Mouse (Mus musculus) forebrain, embryonic 14.5 days (tissue): ENCODE data around the gene Prkra. TPM values are rescaled to one million over a fixed set of nuclear protein-coding genes. Genes with fewer than 3 reads are reported as not detected.

Source experiments
- ATAC-seq: fragments of 200-750 bp; cut with Nextera tagmentation; 2 replicates; pipeline ENCODE4 v1.8.0; 2017; ENCODE audit warnings: mild to moderate bottlenecking, moderate library complexity
- DNase-seq: peaks from one replicate; pipeline ENCODE4 v3.0.0-alpha.2; 2015; ENCODE audit warnings: low spot score
- H3K27ac ChIP-seq: fragments of 300-500 bp; sonication (generic); 2 replicates; pipeline ENCODE4 v1.5.1; 2014; ENCODE audit warnings: low read depth, mild to moderate bottlenecking, control low read depth, low read length, moderate library complexity
- H3K27me3 ChIP-seq: fragments of 300-500 bp; sonication (generic); replicated peaks from 2 replicates; pipeline ENCODE4 v1.6.1; 2014; ENCODE audit warnings: low read length, control low read depth, mixed read lengths; ENCODE audit not compliant: control insufficient read depth, insufficient read depth
- H3K36me3 ChIP-seq: fragments of 300-500 bp; sonication (generic); 2 replicates; pipeline ENCODE4 v1.6.1; 2014; ENCODE audit warnings: low read length, control low read depth; ENCODE audit not compliant: control insufficient read depth, insufficient read depth
- H3K4me1 ChIP-seq: fragments of 300-500 bp; sonication (generic); 2 replicates; pipeline ENCODE4 v1.6.1; 2014; ENCODE audit warnings: antibody characterized with exemption, low read length, control low read depth; ENCODE audit not compliant: control insufficient read depth, insufficient read depth
- H3K4me2 ChIP-seq: fragments of 300-500 bp; sonication (generic); 2 replicates; pipeline ENCODE4 v1.6.1; 2014; ENCODE audit warnings: mild to moderate bottlenecking, control low read depth, low read length
- H3K4me3 ChIP-seq: fragments of 300-500 bp; sonication (generic); 2 replicates; pipeline ENCODE4 v1.5.1; 2014; ENCODE audit warnings: low read depth, low read length, control low read depth
- H3K9ac ChIP-seq: fragments of 300-500 bp; sonication (generic); 2 replicates; pipeline ENCODE4 v1.6.1; 2014; ENCODE audit warnings: mild to moderate bottlenecking, low read length, control low read depth, moderate library complexity
- H3K9me3 ChIP-seq: fragments of 300-500 bp; sonication (generic); replicated peaks from 2 replicates; pipeline ENCODE4 v1.6.1; 2016; ENCODE audit warnings: low read length, control low read depth, mixed read lengths; ENCODE audit not compliant: control insufficient read depth
- WGBS: fragments of 180-500 bp; shearing (Covaris S2); extraction: QIAGEN DNeasy Blood & Tissue Kit; methylation state at CpG from one replicate; pipeline ENCODE4 v1.1.7; 2014; 5-methylcytosine and 5-hydroxymethylcytosine counted together
- polyA plus RNA-seq: library from polyadenylated mRNA; unstranded; fragments of >200 nt; fragmentation: Nextera tagmentation; extraction: Ambion mirVana; gene quantifications from 2 replicates; pipeline ENCODE4 v1.2.1, GENCODE M21; 2014

The Prkra gene
- polyA plus RNA-seq, 1 experiment from 2014 or later, result 112 TPM

DNA sequence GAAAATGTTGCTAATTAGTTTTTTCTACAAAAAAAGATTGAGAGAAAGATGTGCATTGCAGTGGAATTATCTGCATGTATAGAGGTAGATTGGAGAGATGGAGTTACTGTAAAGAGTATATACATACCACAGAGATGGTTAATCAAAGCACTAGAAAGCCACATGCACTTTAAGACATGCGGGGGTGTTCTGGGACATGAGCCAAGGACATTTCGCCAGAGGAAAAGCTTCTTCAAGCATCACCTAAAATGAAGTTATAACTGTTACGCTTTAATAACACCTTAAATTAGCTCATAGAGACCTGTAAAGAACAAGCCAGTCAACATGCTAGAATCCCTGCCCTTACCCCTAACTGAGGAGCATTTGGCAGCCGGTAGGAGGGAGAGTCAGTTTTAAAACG, 19.4 kb upstream of the Prkra start:
- H3K4me1 ChIP-seq, result peaks cover 7% of the 10 kb centered on the region
- H3K36me3 ChIP-seq, result peaks cover 29% of the 10 kb centered on the region
- no peak overlapping the region for H3K4me2 ChIP-seq
- 82% methylated on average over 5 of the region's 5 CpGs for WGBS
- no peaks in the 10 kb centered on the region for H3K27me3 ChIP-seq
- no peak for DNase-seq
- H3K9me3 ChIP-seq, result no peaks in the 10 kb centered on the region
- no peak overlapping the region for H3K4me3 ChIP-seq
- no peak overlapping the region for H3K9ac ChIP-seq
- ATAC-seq, result no peak
- H3K27ac ChIP-seq, result no peak overlapping the region

GRCm38 (mm10) chr2:76665531-76665930, 17.7 kb upstream of the Prkra start:
- Histone ChIP-seq H3K4me3 (no peak overlapping the region), H3K4me2 (no peak overlapping the region), H3K9ac (no peak overlapping the region), H3K9me3 (no peaks in the 10 kb centered on the region), H3K27ac (no peak overlapping the region), H3K27me3 (no peaks in the 10 kb centered on the region), H3K36me3 (peaks cover 30% of the 10 kb centered on the region), H3K4me1 (no peaks in the 10 kb centered on the region)
- DNase-seq (no peak), ATAC-seq (no peak)
- 96% methylated on average over 7 of the region's 7 CpGs for WGBS

- no peaks in the 10 kb centered on the region for H3K27me3 ChIP-seq
- H3K4me2 ChIP-seq, result no peak overlapping the region
- H3K36me3 ChIP-seq, result peaks cover 11% of the 10 kb centered on the region; the same call in 1 of the 2 replicates
- no peaks in the 10 kb centered on the region for H3K9me3 ChIP-seq
- DNase-seq (peak; percentile 31), ATAC-seq (no peak)
- H3K4me1 ChIP-seq, result no peaks in the 10 kb centered on the region
- no peak overlapping the region for H3K9ac ChIP-seq
- no peak overlapping the region for H3K4me3 ChIP-seq
- 44% methylated on average over 6 of the region's 8 CpGs for WGBS
- H3K27ac ChIP-seq, result no peak overlapping the region
These were observed 11.6 kb upstream of the Prkra start for GRCm38 (mm10) chr2:76659419-76659818.

DNA sequence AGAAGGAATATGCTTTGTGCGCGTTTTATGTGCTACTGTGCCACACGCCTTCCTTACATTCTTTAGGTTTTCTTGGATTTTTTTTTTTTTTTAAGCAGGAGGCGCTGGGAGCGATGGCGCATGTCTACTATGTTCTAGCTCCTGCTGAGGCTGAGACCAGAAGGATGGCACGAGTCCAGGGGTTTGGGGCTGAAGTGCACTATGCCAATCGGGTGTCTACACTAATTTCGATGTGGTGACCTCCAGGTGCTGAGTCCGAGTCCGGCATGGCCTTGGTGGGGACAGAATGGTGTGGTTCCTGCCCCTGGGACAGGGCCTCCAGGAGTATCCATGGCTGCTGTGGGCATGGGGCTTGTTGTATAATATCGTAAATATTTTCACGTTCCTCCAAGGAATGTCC, 10.7 kb upstream of the Prkra start:
- Histone ChIP-seq H3K4me3 (no peak overlapping the region), H3K27me3 (no peaks in the 10 kb centered on the region), H3K9me3 (no peaks in the 10 kb centered on the region), H3K4me1 (no peaks in the 10 kb centered on the region), H3K36me3 (peaks cover 7% of the 10 kb centered on the region; the same call in 1 of the 2 replicates), H3K4me2 (no peak overlapping the region), H3K27ac (no peak overlapping the region), H3K9ac (no peak overlapping the region)
- DNase-seq (no peak), ATAC-seq (no peak)
- WGBS, result 83% methylated on average over 13 of the region's 13 CpGs

DNA sequence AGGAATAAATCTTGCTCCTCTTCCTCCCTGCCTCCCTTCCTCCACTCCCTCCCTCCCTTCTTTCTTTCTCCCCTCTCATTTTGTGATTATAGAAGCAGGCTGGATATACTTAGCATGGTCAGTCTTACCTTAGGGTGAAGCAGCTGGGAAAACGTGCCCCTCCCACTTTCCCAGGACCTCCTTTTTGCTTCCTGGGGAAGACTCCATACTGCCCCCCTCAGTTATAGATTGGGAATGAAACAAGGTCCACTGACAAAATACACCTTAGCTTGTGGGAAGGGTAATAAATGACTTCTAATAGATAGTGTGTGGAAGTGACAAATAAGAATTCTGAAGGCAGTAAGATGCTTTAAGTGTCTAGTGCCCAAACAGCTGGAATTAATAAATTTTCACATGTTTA, 8.2 kb upstream of the Prkra start:
- WGBS, result 23% methylated on average over 1 of the region's 1 CpGs
- ATAC-seq, result no peak
- no peak overlapping the region for H3K9ac ChIP-seq
- no peak for DNase-seq
- H3K27me3 ChIP-seq, result no peaks in the 10 kb centered on the region
- H3K9me3 ChIP-seq, result no peaks in the 10 kb centered on the region
- H3K4me1 ChIP-seq, result no peaks in the 10 kb centered on the region
- no peak overlapping the region for H3K4me2 ChIP-seq
- no peaks in the 10 kb centered on the region for H3K36me3 ChIP-seq
- no peak overlapping the region for H3K4me3 ChIP-seq
- H3K27ac ChIP-seq, result no peak overlapping the region

- no peak overlapping the region for H3K4me2 ChIP-seq
- no peaks in the 10 kb centered on the region for H3K27me3 ChIP-seq
- no peak overlapping the region for H3K4me3 ChIP-seq
- no peaks in the 10 kb centered on the region for H3K36me3 ChIP-seq
- WGBS, result 83% methylated on average over 3 of the region's 3 CpGs
- no peaks in the 10 kb centered on the region for H3K4me1 ChIP-seq
- no peak overlapping the region for H3K9ac ChIP-seq
- ATAC-seq, result no peak
- no peak for DNase-seq
- H3K27ac ChIP-seq, result no peak overlapping the region
- H3K9me3 ChIP-seq, result no peaks in the 10 kb centered on the region
These were observed 7.6 kb upstream of the Prkra start for GRCm38 (mm10) chr2:76655444-76655843.

DNA sequence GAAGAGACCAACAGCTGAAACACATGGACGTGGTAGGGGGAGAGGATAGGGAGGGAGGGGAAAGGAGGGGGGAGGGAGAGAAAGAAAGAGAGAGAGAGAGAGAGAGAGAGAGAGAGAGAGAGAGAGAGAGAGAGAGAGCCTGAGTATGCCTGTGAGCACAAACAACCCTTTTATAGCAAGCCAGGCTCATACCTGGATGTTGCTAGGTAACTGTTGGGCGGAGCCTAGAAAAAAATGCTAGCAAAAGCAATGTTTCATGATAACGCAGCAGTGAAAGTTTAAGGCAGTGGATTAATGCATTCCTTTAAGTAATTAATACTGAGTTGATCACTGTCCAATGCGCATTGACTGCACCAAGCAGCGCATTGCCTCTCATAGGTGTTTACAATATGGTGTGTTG, 6.8 kb upstream of the Prkra start:
- Histone ChIP-seq H3K9me3 (no peaks in the 10 kb centered on the region), H3K9ac (no peak overlapping the region), H3K4me3 (no peak overlapping the region), H3K4me2 (no peak overlapping the region), H3K36me3 (no peaks in the 10 kb centered on the region), H3K27me3 (no peaks in the 10 kb centered on the region), H3K4me1 (no peaks in the 10 kb centered on the region), H3K27ac (no peak overlapping the region)
- 70% methylated on average over 5 of the region's 5 CpGs for WGBS
- ATAC-seq (no peak), DNase-seq (no peak)

DNA sequence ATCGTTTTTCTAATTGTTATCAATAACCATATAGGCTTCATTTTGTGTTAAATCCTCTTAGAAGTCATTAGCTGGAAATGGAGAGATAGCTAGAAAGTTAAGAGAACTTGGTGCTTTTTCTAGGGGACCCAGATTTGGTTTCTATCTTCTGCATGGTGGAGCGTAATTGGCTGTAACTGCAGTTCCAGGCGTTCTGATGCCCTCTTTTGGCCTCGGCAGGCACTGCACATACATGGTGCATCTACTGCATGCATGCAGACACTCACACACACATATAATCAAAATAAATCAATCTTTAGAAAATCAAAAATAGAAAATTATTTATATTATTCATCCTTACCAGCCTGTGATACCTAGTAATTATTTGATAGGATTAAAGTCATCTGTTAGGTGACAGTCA, 5.3 kb upstream of the Prkra start:
- H3K27me3 ChIP-seq, result no peaks in the 10 kb centered on the region
- H3K9me3 ChIP-seq, result no peaks in the 10 kb centered on the region
- no peak overlapping the region for H3K4me3 ChIP-seq
- H3K36me3 ChIP-seq, result no peaks in the 10 kb centered on the region
- DNase-seq, result no peak
- 96% methylated on average over 4 of the region's 4 CpGs for WGBS
- ATAC-seq, result no peak
- H3K27ac ChIP-seq, result no peak overlapping the region
- H3K9ac ChIP-seq, result no peak overlapping the region
- no peak overlapping the region for H3K4me2 ChIP-seq
- H3K4me1 ChIP-seq, result peaks cover 4% of the 10 kb centered on the region; the same call in 1 of the 2 replicates

DNA sequence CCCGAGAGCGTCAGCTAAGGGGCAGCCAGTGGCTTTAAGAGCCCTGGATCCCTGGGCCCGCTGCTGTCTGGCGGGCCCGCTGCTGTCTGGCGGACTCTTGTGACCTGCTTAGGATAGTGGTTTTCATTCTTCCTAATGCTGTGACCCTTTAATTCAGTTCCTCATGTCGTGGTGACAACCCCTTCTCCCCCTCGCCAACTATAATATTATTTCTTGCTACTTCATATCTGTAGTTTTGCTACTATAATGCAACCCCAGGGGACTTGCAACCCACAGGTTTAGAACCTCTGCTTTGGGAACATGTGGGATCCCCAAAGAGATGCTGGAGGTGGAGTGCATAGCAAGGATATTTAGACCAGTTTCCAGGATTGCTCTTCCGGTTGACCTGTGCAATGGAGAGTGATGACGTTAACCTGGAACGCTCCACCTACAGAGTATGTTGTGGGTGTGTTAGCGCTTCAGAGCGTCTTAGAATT, 889 bp upstream of the Prkra start:
- 33% methylated on average over 13 of the region's 13 CpGs for WGBS
- Histone ChIP-seq H3K9ac (peak overlapping the region; percentile 58), H3K27me3 (no peaks in the 10 kb centered on the region), H3K36me3 (0 out of 2 replicates have a peak, but pooled peaks cover 5% of the 10 kb centered on the region), H3K4me3 (peak overlapping the region; percentile 80), H3K4me1 (peaks cover 11% of the 10 kb centered on the region), H3K27ac (peak overlapping the region; percentile 90), H3K9me3 (no peaks in the 10 kb centered on the region), H3K4me2 (peak overlapping the region; percentile 50)
- ATAC-seq (peak; percentile 31), DNase-seq (peak; percentile 28)
